Mouse (Mus musculus) bone marrow macrophage, adult 2 months (primary cell): ENCODE results near the gene Arhgef3.

Source experiments
- CTCF ChIP-seq: IDR thresholded peaks from 2 replicates; pipeline ENCODE4 v1.5.1; 2012; ENCODE audit warnings: low read depth, mild to moderate bottlenecking, low read length, moderate library complexity
- POLR2A ChIP-seq: IDR thresholded peaks from 2 replicates; pipeline ENCODE4 v1.6.1; 2012; ENCODE audit warnings: mild to moderate bottlenecking, low read depth, low read length, borderline replicate concordance

DNA sequence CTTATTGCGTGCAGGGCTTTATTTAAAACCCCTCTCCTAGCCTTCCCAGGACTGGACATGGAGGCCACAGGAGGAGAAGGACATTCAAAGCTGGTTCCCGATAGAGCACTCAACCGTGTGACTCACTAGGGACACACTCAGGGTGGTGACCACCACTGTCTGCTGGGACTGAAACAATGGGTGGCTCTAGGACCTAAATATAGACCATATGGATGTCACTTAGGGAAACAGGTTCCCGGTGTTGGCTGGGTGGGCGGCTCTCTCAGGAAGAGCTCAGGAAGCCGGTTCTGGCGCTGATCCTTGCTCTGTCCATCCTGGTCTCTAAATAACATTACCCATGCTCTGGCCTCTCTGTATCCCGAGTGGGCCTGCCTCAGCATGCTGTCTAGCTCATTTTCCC is 127.6 kb downstream of the Arhgef3 start:
- TF ChIP-seq POLR2A (no peak), CTCF (no peak)
